Mouse (Mus musculus) kidney, postnatal 10 days (tissue): ENCODE measurements around the gene Ice1.

ENCODE experiments used
- DNase-seq: peaks from one replicate; pipeline ENCODE4 v3.0.0; 2021; ENCODE audit warnings: mixed read lengths

The Ice1 gene

DNA sequence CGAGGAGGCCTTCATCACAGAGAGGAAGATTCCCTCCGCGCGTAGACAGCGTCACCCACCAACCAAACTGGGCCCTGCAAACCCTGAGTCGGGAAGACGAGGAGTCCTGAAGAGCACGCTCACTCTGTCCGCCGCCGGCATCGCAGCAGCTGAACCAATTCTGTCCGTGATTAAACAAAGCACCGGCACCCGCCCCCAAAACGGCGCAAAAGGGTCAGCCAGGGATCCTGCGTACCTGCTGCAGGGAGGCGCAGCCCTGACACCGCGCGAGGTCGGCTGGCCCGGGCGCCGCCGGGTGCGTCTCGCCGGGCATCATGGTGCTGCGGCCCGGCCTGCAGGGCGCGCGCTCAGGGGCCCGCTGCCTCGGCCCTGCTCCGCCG, at the start of gene Ice1:
TSS of gene Ice1 (minus strand) at position 353 of the 380 bp plus-strand sequence.
- DNase-seq: no peak

- no peak for DNase-seq
Measured at GRCm38 (mm10) chr13:70685825-70686224, 48.4 kb upstream of the Ice1 start.

DNA sequence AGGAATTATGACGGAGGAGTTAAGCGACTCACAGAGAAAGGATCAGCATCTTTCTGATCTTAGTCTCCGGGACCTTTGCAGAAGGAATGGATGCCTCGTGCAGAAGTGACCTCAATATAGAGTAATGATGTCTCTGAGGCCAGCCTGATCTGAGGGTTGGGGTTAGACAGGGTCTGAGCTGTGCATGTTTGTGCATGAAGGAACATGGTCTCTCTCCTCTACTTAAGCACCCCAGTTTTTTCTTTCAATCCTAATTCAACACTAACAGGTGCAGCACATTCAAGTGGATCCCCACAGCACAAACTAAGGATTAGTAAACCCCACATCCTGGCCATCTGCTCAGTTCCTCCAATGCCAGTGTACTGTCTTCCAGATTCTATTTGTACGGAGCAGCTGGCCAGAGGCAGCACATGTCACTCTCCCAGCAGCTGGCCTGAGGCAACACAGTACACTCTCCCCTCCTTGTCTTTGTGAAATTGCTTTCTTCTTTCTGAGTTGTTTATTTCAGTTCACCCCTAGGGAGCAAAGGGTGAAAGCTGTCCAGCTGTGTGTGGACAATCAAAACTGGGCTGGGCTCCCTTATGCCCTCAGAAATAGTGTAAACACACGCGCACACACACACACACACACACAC, 47.7 kb upstream of the Ice1 start:
- peak; percentile 6 for DNase-seq

DNA sequence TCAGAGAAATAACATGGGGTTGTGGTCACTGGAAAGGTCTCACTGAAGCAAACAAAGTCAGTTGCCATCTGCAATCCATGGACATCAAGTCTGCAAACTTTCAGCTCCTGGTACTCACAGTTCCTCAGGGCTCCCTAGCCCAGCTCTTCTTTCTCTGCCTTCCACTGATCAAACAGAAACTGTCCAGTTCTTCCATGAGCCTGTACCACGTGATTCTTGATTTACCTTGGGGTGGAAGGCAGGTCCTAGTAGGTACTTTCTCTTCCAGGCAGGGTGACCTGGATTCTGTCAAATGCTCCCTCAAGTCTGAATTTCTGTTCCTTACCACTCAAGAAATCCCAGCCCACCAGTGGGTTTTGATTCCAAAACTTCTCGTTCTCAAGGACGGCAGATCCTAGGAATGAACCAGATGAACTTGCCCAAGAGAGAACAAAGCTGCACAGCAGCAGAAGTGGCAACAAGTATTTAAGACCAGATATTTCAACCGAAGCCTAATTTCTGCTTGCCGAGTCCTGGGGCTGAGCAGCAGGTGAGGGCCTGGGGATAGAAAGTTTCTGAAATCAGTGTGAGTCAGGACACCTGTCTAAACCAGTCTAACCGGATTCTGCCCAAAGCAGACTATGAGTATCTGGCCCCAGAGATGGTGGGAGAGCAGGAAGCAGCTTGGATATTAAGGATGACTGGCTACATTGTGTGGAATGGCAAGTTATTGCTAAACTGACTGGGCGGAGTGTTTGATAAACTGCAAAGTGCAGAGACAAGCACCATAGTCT, 44.2 kb upstream of the Ice1 start:
- DNase-seq: no peak

DNA sequence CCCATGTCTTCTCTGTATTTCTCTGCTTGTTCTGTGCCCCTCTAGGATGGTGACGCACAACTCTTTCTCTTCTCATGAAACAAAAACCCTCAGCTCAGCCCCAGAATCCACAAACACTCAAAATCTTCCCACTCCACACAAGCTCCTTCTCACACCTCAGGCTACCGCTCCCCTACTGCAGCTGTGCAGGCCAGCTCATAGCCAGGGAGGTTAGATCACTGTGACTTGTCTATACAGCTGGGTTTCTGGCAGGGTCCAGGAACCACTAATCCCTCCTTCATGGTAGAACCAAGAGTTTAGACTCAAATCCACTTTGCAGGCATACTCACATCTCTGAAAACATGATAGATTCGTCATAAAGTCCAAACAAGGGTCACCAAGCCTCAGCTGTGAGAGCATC, 42.9 kb upstream of the Ice1 start:
- no peak for DNase-seq

GRCm38 (mm10) chr13:70677689-70678088, 40.3 kb upstream of the Ice1 start:
- no peak for DNase-seq

DNA sequence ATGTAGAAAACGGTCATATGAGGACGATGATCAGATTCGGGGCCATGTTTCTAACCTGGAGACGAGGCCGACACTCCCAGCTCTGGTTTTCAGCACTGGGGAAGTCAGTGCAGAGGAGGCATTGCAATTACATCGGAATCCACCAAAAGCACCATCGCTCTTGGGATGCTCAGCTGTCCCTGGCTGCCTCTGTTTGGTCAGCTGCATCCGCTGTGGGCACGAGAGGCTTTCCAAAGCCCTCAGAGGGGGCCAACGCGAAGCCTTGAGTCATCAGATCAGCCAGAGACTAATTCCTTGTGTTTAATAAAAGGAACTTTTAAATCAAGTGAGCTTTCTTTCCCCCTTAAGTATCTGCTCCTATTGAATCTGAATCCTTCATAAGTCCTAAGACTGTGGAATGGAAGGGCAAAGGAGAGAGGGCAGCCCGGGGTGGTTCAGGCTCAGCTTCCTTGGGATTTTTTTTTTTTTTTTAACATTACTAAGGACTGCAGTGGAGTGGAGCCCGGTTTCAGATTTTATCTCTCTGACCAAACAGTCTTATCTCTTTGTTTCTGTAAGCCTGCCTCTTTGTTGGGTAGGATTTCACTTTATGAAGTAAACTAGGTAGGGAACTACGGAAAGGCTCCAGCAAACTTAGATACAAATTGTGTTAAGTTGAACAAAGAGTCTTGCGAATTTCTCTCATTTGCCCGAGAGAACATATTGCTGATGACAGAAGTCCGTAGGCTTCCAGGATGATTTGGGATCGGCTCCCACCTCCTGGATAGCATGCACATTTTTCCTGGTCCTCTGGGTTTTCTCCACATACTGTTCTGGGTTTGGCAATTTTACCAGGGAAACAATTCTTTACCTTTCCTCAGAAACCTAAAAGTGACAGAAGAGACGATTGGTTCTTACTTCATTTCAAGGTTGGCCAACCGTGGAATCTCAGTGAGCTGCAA, 39.1 kb upstream of the Ice1 start:
- DNase-seq: no peak

GRCm38 (mm10) chr13:70674998-70675397, 37.6 kb upstream of the Ice1 start:
- no peak for DNase-seq

DNA sequence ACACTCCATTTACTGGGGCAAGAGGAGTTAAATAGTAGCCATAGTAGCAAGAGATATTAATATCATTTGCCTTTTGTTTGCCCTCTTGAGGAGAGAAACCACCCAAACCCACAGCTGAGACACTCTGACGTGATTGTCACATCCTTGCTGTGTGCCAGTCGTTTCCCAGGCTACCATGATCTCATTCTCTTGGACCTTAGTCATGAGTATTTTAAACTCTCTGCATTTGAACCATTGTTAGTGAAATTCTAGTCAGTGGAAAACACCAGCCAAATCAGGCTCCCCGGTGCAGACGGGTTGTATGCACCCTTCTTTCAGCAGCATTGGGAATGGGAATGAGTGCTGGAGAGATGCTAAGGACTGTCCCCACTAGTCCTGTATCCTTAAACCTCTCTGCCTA, 32.6 kb upstream of the Ice1 start:
- no peak for DNase-seq

DNA sequence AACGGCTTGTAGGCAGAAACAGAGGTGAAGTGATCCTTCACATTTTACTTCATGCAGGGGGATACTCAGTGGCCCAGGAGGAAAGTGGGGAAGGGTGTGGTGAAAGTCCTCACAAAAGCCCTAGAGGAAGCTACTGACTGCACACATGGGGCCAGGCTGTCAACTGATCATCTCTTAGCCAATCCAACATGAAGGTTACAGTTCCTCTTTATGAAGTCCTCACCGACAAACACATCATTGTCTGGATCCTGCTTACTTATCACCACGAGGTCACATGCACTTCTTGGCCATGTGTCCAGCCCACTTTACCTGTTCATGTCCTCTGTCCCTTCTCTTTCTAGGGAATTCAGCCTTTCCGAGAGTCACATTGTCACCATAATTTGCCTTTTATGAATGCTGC, 22.3 kb upstream of the Ice1 start:
- no peak for DNase-seq

DNA sequence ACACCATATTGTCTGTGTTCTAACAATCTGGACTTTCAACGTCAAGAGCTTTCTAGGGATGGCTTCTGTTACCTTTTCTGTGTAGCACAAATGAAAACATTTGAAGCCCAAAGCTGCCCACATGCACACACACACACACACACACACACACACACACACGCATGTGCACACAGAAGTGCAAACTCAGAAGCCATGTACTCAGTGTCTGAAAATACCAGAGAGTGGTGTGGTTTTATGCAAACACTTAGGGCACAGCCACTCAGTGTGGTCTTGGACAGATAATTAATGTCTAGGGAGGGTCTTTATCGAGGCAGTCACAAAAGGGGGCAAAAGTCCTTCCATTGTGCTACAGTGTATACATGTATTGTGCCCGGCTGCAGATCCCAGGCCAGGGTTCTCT, 19.3 kb upstream of the Ice1 start:
- no peak for DNase-seq

GRCm38 (mm10) chr13:70656329-70656728, 18.9 kb upstream of the Ice1 start:
- DNase-seq: no peak

- no peak for DNase-seq
Measured at GRCm38 (mm10) chr13:70655570-70655969, 18.1 kb upstream of the Ice1 start.

DNA sequence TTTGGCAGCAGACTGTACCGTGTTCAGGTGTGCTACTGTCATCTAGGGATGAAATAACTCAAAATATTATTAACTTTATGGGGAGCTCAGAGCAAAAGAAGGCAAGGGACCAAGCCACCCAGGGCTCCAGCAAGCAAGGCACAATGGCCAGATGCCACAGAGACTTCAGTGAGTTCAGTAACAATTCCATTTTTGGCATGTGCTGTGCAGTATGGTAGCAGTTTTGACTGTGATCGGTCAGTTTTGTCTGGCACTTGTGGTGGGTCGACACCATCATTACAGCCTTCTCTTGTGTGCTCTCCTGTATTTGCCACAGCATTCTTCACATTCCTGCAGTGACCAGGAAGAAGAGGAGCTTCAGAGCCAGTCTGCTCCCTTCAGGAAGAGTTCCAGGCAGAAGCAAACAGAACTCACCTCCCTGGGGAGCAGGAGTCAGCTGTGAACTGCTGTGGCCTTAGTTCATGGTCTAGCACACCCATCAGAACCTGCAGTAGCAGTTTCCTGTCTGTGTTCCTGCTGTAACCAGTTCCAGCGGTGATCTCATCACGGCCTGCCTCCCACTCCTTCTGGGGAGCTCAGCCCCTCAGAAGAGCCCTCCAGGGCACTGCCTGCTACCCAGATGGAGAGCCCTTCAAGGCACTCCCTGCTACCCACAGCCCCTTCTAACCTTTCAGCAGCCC, 16.8 kb upstream of the Ice1 start:
- peak; percentile 54 for DNase-seq

DNA sequence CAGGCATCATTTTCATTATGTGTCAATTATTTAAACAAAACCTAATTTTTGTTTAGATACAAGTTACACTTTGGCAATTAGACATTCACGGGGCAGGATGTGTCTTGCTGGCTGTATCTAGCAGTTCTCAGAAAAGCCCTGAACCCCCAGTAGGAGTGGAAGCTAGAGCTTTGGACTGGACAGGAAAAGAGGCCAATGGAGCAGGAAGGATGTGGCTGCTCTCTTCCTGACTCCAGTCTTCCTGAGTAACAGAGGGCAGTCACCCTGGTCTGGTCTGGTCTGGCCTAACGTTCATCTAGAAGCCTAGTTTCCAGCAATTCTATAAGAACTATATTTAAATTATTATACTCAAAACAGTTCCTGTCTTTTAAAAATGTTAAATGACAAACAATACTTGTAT, 16.0 kb upstream of the Ice1 start:
- DNase-seq: peak; percentile 31

DNA sequence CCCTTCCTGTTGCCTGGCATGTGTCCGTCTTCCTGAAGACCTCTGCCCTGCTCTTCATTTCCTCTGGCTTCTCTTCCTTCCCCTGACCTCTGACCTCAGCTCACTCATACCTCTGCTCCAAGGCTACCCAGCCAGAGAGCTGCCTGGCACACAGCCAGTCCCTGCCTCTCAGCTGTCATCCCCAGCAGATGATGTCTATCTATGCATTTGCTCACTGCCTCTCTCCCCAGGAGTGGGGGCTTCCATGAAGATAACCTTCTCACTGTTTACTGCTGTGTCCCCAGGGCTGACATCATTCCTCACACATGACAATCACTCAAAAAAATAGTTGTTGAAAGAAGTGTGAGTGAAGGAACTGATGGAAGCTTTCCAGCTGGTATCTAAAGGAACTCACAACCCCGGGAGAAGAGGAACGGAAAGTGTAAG, 12.6 kb upstream of the Ice1 start:
- peak; percentile 85 for DNase-seq

GRCm38 (mm10) chr13:70645968-70646505, 8.6 kb upstream of the Ice1 start:
- peak; percentile 68 for DNase-seq

DNA sequence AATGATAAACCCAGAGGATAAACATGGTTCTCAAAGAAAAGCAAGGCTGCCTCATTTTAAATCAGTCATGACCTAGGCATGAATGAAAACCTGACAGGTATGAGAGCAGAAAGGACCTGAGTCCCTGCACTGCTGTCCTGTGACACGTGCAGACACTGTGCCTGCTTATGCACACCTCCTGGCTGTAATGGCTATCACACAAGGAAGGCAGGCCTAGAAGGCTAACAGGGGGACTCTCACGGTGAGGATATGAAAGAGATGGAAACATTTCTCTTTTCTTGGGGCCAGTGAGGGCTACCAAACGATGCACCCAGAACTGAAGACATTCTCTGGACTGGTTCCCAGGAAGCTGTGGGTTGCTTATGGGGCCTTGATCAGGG, 6.6 kb upstream of the Ice1 start:
- no peak for DNase-seq

DNA sequence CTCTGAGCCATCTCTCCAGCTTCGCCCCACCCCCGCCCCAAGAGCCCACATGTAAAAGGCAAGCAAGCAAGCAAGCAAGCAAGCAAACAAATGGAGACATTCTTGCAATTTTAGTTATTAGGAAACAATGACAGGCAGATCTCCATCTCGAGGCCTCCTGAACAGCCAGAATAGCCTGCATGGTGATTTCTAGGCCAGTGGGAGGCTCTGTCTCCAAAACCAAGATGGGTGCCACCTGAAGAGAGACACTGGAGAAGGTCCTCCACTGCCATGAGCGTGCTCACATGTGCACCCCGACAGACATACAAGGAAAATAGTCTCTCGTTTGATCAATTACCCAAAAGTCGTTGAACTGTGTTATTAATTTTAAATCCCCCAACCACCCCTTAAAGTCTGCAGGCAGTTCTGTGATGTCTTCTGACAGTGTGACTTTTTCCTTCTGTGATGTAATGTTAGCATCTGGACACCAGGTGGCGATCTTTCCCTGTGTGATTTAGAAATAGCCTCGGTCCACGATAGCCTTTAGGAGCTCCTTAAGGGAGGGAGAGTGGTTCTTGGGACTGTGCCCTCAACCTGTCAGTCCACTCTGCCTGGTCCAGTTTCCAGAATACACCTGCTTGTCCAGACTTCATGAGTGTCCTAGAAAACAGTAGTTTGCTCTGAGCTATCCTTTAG, 6.1 kb upstream of the Ice1 start:
- peak; percentile 69 for DNase-seq

- DNase-seq: no peak
Measured at GRCm38 (mm10) chr13:70641941-70642340, 4.5 kb upstream of the Ice1 start.

GRCm38 (mm10) chr13:70641381-70641780, 3.9 kb upstream of the Ice1 start:
- no peak for DNase-seq

DNA sequence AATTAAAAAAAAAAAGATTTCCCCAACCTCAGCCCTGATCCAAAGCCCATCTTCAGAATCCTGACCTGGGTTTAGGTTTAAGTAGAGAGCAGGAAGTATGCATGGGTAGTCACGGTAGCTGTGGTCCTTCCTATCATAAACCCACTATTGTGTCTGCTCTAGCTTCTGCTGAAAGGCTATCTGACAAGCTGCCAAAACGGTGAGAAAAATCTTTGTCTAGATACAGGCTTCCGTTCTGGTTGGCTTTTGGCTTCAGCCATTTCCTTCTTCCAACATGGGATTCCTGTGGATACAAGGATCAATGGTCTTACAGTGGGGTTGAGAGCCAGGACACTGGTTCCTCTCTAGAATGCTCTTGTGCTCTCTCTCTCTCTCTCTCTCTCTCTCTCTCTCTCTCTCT, 2.2 kb upstream of the Ice1 start:
- DNase-seq: peak; percentile 25
